Mouse (Mus musculus) kidney, adult 18-20 months (tissue): ENCODE measurements around the gene Tmc2.
A peak's percentile ranks its signal among the peaks of the same experiment; 100 is the strongest.

ENCODE experiments used
- DNase-seq: peaks from one replicate; pipeline ENCODE4 v3.0.0; 2021

Gene Tmc2

GRCm38 (mm10) chr2:130260822-130261221 is 65.8 kb downstream of the Tmc2 start:
- no peak for DNase-seq

- no peak for DNase-seq
These were observed 66.9 kb downstream of the Tmc2 start for GRCm38 (mm10) chr2:130261914-130262313.

GRCm38 (mm10) chr2:130262398-130262797 is 67.4 kb downstream of the Tmc2 start:
- no peak for DNase-seq

DNA sequence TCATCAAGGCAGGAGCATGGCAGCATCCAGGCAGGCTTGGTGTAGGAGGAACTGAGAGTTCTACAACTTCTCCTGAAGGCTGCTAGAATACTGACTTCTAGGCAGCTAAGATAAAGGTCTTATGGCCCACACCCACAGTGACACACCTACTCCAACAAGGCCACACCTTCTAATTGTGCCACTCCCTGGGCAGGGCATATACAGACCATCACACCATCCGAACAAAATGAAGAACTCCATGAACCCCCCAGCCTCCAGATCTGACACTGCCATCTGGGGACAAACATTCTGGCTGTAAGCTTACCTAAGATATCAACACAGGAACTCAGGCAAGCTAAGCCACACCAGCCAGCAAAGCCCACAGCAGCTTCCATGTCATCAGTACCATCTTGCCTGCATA is 70.5 kb downstream of the Tmc2 start:
- no peak for DNase-seq

DNA sequence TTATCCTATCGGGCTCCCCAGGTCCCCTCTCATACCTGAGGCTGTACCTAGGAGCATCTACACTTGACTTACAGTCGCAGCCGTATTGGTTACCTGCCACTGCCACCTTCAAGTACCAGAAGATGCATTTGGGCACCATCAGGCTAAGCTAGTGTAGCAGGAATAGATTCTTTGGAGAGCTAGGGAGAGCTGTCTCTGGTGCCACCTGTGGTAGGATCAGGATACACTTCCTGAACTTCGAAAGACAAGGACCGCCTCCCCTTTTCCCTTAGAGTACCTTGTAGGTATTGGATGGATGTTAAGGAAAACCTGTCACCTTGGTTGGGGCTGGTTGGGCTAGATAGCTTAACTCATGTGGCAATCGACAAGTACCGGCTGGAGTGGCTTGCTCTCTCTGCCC is 73.1 kb downstream of the Tmc2 start:
- no peak for DNase-seq

- no peak for DNase-seq
These were observed 78.7 kb downstream of the Tmc2 start for GRCm38 (mm10) chr2:130273732-130274131.

- DNase-seq, result peak; percentile 99
These were observed 79.3 kb downstream of the Tmc2 start, which contains the start of gene Nop56 for GRCm38 (mm10) chr2:130274149-130274861. Gene Nop56 (plus strand): TSS chr2:130274430.

GRCm38 (mm10) chr2:130274862-130275261 is 79.9 kb downstream of the Tmc2 start:
- no peak for DNase-seq

- DNase-seq, result peak; percentile 51
These were observed 80.7 kb downstream of the Tmc2 start for GRCm38 (mm10) chr2:130275649-130276048.

DNA sequence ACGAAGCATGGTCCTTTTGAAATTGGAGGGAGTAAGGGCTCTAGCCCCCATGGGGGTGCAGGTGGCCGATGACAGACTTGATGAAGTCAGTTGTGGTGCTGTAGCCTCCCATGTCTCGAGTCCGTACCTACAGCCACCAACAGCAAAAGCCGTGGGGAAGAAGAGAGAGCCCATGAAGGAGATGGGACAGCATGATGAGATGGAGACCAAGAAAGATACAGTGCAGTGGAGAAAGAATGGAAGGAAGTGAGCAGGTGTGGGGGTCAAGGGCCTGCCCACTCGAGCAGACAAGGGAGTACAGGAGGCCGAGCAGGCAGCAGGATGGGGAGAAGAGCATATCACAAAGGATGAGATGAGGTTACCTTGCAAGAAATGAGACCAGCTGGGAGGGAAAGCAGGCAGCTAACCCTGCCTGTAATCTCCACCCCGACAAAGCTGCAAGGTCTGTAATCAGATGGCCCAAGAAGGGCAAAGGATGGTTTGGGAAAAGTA is 84.7 kb downstream of the Tmc2 start:
- DNase-seq, result no peak

- DNase-seq, result no peak
These were observed 85.2 kb downstream of the Tmc2 start for GRCm38 (mm10) chr2:130280224-130280623.

GRCm38 (mm10) chr2:130280818-130281217 is 85.8 kb downstream of the Tmc2 start:
- DNase-seq, result no peak

DNA sequence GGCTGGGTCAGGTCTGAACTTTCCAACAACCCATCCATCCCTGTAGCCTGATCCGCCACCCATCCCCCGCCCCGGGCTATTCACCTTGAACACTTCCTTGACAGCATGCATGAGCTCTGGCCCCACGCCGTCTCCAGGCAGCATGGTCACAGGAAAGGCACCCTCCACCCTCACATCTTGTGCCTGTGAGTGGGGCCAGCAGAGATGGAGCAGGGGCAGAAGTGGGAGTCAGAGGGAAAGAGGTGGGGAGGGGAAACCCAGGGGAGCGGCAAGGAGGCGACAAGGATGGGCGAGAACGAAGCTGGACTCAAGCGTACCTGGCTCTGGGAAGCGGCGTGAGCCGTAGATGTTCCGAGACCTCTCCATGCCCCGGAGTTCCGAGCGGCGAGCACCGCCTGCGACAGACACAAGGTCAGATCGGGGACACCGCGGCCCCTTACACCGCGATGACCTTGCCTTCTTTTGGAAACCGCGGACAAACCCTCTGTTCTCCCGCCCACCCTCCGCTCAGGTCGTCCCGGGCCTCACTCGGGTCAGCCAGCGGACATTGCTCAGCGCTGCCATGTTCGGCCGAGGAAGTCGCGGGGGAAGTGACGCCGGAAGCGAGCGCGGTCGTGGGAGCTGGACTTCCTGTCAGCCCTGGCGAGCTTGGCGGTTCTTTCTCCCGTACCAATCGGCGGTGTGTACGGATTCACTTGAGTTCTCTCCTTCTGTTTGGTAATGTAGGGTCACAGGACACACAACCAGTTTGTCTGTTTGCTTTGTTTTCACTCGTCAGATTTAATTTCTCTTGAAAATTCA is 89.1 kb downstream of the Tmc2 start, which contains the start of gene Idh3b:
Idh3b (minus strand) TSS at position 694 of the 801 bp plus-strand sequence.
- DNase-seq, result peak; percentile 91

GRCm38 (mm10) chr2:130289086-130289485 is 94.1 kb downstream of the Tmc2 start:
- DNase-seq, result no peak

- DNase-seq, result peak; percentile 77
These were observed 96.4 kb downstream of the Tmc2 start for GRCm38 (mm10) chr2:130291434-130291833.

- DNase-seq, result no peak
These were observed 98.0 kb downstream of the Tmc2 start for GRCm38 (mm10) chr2:130293009-130293408.

- no peak for DNase-seq
These were observed 98.5 kb downstream of the Tmc2 start for GRCm38 (mm10) chr2:130293486-130293885.

DNA sequence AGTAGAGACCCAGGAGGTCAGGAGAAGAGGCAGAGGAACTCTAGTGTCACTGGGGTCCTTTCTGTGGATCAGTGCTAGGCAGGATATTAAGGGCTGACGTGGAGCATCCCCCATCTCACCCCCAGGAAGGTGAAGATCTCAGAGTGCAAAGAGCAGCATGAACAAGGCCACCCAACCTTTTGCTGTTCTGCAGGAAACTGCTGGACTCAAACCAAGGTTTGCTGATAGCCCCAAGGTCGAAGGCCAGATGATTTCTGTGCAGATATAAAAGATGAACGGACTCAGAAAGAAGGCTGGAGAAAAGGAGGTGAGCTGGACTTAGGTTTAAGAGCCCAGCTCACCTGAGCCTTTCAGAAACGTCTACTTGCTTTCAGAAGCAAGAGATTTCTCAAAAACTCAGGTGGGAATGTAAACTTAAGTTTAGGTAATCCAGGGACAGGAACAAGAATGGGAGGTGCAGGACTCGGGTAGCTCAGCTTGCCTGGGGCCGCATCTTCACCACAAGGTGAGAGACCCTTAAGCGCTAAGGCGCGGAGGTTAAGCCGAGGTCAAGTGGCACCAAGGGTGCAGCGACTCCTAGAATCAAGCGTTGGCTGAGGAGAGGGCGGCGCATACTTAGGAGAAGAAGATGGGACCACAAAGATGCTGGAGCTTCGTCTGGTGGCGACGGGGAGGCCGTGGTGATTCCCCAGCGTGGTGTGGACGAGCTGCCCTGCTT is 99.4 kb downstream of the Tmc2 start:
- no peak for DNase-seq

GRCm38 (mm10) chr2:130294936-130295277 is 99.9 kb downstream of the Tmc2 start, which contains the start of gene Ebf4:
Gene Ebf4 (plus strand): TSS chr2:130295169.
- DNase-seq, result peak; percentile 41

DNA sequence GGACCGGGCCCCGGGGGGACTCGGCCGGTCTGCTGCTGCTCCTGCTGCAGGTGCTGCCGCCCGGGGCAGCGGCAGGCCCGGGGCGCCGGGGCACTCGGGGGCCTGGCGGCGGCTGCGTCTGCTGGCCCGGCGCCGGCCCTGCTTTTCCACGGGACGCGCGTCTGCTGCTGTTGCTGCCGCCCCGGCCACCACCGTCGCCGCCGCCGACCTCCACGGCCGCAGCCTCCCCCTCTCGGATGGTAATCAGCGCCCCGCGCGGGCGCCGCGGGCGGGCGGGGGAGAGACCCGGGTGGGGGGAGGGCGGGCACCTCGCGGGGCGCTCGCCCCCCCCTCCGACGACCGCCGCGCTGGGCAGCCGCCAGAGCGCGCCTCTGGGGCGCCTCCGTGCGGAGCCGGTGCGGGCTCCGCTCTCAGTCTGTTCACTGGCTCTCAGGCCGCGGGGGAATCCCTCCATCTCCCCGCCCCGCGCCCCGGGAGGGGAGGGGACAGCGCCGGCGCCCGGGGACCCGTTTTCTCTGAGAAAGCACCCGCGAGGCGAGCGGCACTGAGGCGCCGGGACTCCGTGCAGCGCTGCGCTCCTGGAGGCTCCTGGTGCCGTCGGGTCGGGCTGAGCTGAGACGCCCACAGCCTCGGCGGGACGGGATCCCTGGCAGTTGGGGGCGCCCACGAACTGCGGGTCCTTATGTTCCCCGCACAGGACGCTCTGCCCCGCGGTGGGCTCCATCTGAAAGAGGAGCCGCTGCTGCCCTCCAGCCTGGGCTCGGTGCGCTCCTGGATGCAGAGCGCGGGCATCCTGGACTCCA is 100.5 kb downstream of the Tmc2 start:
- peak; percentile 40 for DNase-seq

DNA sequence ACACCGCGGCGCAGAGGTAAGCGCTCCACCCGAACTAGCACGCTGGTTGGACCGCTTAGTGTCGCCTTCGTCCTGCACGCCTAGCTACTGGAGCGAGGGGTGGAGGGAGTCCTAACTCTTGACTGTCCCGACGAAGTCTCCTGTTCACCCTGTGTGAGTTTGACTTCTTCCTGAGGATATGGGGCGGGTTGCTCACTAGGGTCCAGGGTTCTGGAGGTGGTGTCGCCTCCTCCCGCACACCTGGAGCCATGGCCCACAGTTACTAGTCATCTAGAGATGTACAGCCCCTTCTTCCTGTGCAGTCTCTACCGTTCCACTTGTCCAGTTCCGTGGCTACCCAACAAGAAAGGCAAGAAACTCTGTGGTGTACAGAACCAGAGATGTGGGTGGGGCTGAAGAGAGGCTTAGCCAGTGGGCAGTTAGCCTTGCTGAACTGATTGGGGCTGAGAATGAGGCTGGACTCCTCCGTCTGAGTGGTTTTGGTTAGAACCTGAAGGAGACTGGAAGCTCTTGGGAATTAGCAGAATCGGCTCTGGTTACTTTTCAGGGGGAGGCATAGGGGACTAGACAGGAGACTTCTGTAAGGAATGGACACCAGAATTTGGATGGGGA is 101.2 kb downstream of the Tmc2 start:
- no peak for DNase-seq

- DNase-seq, result no peak
These were observed 102.6 kb downstream of the Tmc2 start for GRCm38 (mm10) chr2:130297580-130297979.
